Mouse (Mus musculus): ENCODE measurements around the gene Gpd2. TPM values are rescaled to one million over a fixed set of nuclear protein-coding genes. Genes with fewer than 3 reads are reported as not detected.

Gpd2 gene
- 10 to 100 TPM; 56.3 to 61.3 TPM for total RNA-seq (2023)

GRCm38 (mm10) chr2:57237475-57237919 is at the start of gene Gpd2:
Gpd2 (plus strand) TSS chr2:57237635.

Other genes starting within 250 kb of the Gpd2 start
- gene Nr4a2, start 113.6 kb upstream of the Gpd2 start, total RNA-seq (2023) = 10 to 100 TPM; 13.8 to 26.7 TPM